In the genomic region with DNA sequence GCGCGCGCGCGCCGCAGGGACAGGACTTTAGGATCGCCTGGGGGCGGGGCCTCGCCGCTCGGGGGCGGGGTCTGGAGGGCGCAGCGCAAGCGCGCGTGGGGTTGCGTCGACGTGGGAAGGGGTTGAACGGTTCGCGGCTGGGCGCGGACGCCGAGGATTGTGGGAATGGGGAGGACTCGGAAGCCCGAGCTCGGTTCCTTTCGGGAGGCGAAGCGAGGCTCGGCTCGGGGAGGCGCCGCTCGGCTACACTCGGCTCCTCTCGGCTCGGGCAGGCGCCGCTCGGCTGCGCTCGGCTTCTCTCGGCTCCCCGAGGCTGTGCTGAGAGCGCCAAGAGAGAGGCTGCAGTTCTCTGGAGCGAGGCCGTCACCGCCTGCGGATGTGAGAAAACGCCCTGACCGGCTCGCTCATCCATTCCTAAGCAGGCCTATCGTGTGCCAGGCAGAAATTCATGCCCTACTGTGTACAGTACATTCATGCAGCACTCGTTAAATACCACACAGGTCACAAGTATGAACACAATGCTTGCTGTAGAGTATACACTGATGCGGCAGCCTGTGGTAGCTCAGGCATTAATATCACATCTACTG, we compare ENCODE assay signal across 7 mouse cellular contexts. TPM values are rescaled to one million over a fixed set of nuclear protein-coding genes. Genes with fewer than 3 reads are reported as not detected.
A peak's percentile ranks its signal among the peaks of the same experiment; 100 is the strongest.
DNase-seq lines count a peak whose midpoint lies in the region; ATAC-seq lines count a peak whose summit lies in the region.

Gene Gna11, minus strand, starts transcription at position 30 of the 587 bp plus-strand sequence.

- peaks cover 23% of the 10 kb centered on the region for H3K4me1 ChIP-seq in embryonic facial prominence, embryonic 12.5 days
- H3K4me1 ChIP-seq in limb, embryonic 11.5 days (ENCODE audit: control insufficient read depth, insufficient read depth, low read length), result peaks cover 18% of the 10 kb centered on the region
- peaks cover 24% of the 10 kb centered on the region for H3K4me1 ChIP-seq in midbrain, embryonic 14.5 days (ENCODE audit: control insufficient read depth, insufficient read depth, low read length)

- DNase-seq in adrenal gland, postnatal 25 days, result peak; percentile 100
- peak; percentile 100 for DNase-seq in heart, adult 11 months
- peak; percentile 100 for DNase-seq in kidney, adult 18-20 months
- DNase-seq in limb, embryonic 11.5 days (ENCODE audit: low spot score), result peak; percentile 100
- DNase-seq in midbrain, embryonic 14.5 days, result peak; percentile 100
- DNase-seq in spleen, adult 18-20 months, result peak; percentile 100

- no peaks in the 10 kb centered on the region for H3K9me3 ChIP-seq in embryonic facial prominence, embryonic 12.5 days
- H3K9me3 ChIP-seq in limb, embryonic 11.5 days (ENCODE audit: control insufficient read depth, low read length), result no peaks in the 10 kb centered on the region
- no peaks in the 10 kb centered on the region for H3K9me3 ChIP-seq in midbrain, embryonic 14.5 days (ENCODE audit: control insufficient read depth, low read length)

- peak; percentile 95 for ATAC-seq in embryonic facial prominence, embryonic 12.5 days (ENCODE audit: insufficient number of reproducible peaks, insufficient read depth, low FRiP score, low TSS enrichment)
- peak; percentile 93 for ATAC-seq in limb, embryonic 11.5 days (ENCODE audit: insufficient number of reproducible peaks, low FRiP score, low TSS enrichment, low read depth)
- ATAC-seq in midbrain, embryonic 14.5 days (ENCODE audit: low FRiP score, low TSS enrichment), result peak; percentile 96

- peak within 1 kb of the TSS; percentile 84 for H3K27ac ChIP-seq in embryonic facial prominence, embryonic 12.5 days
- H3K27ac ChIP-seq in limb, embryonic 11.5 days (replicated peaks; ENCODE audit: low read depth, low read length), result peak within 1 kb of the TSS; percentile 18; the same call in 1 of the 2 replicates
- H3K27ac ChIP-seq in midbrain, embryonic 14.5 days (replicated peaks; ENCODE audit: low read depth, low read length), result peak within 1 kb of the TSS; percentile 93

- peaks cover 6% of the 10 kb centered on the region; the same call in 1 of the 2 replicates for H3K36me3 ChIP-seq in embryonic facial prominence, embryonic 12.5 days
- no peaks in the 10 kb centered on the region for H3K36me3 ChIP-seq in limb, embryonic 11.5 days (ENCODE audit: control insufficient read depth, insufficient read depth, low read length)
- no peaks in the 10 kb centered on the region for H3K36me3 ChIP-seq in midbrain, embryonic 14.5 days (ENCODE audit: control insufficient read depth, insufficient read depth, low read length)

- H3K27me3 ChIP-seq in embryonic facial prominence, embryonic 12.5 days, result no peaks in the 10 kb centered on the region
- no peaks in the 10 kb centered on the region for H3K27me3 ChIP-seq in limb, embryonic 11.5 days (ENCODE audit: control insufficient read depth, insufficient read depth, low read length)
- no peaks in the 10 kb centered on the region; the same call in 1 of the 2 replicates for H3K27me3 ChIP-seq in midbrain, embryonic 14.5 days (ENCODE audit: control insufficient read depth, insufficient read depth, low read length)

- H3K4me2 ChIP-seq in embryonic facial prominence, embryonic 12.5 days (replicated peaks), result peak within 1 kb of the TSS; percentile 97
- H3K4me2 ChIP-seq in limb, embryonic 11.5 days (ENCODE audit: low read depth, severe bottlenecking), result peak within 1 kb of the TSS; percentile 94
- peak within 1 kb of the TSS; percentile 95 for H3K4me2 ChIP-seq in midbrain, embryonic 14.5 days (ENCODE audit: low read length)

- peak within 1 kb of the TSS; percentile 96 for H3K4me3 ChIP-seq in embryonic facial prominence, embryonic 12.5 days
- H3K4me3 ChIP-seq in limb, embryonic 11.5 days (ENCODE audit: low read depth, low read length), result peak within 1 kb of the TSS; percentile 64
- peak within 1 kb of the TSS; percentile 91 for H3K4me3 ChIP-seq in midbrain, embryonic 14.5 days (replicated peaks; ENCODE audit: low read depth, low read length)

- peak within 1 kb of the TSS; percentile 96 for H3K9ac ChIP-seq in embryonic facial prominence, embryonic 12.5 days
- peak within 1 kb of the TSS; percentile 86 for H3K9ac ChIP-seq in limb, embryonic 11.5 days (ENCODE audit: low read length)
- peak within 1 kb of the TSS; percentile 91 for H3K9ac ChIP-seq in midbrain, embryonic 14.5 days (replicated peaks; ENCODE audit: low read length)

- WGBS in embryonic facial prominence, embryonic 12.5 days, result under 1% methylated on average over 59 of the region's 59 CpGs
- 1% methylated on average over 58 of the region's 59 CpGs for WGBS in limb, embryonic 11.5 days
- under 1% methylated on average over 59 of the region's 59 CpGs for WGBS in midbrain, embryonic 14.5 days

RNA-seq across cellular contexts. Expression of gene Gna11, which starts in this region (rescaled TPM):
- total RNA-seq in adrenal gland, postnatal 25 days (2021), result 76.8 and 77.9 TPM in 2 replicates
- 82.7 and 83.5 TPM in 2 replicates for polyA plus RNA-seq in embryonic facial prominence, embryonic 12.5 days (2016; fragmentation: Nextera tagmentation; extraction: Ambion mirVana)
- polyA plus RNA-seq in limb, embryonic 11.5 days (2014; fragmentation: Nextera tagmentation; extraction: Ambion mirVana), result 80.3 and 82.1 TPM in 2 replicates
- polyA plus RNA-seq in midbrain, embryonic 14.5 days (2014; fragmentation: Nextera tagmentation; extraction: Ambion mirVana), result 86.7 and 102 TPM in 2 replicates

Comparison
In these comparisons a context has a peak if more than half of its experiments do, and no peak if none do; other contexts are left out.
1. Peak in every context shown above with its lines: DNase-seq, ATAC-seq, H3K4me3 ChIP-seq and H3K27ac ChIP-seq.
2. H3K27ac ChIP-seq: peak in every context shown above with its lines; median percentile 93 in midbrain, embryonic 14.5 days; 84 in embryonic facial prominence, embryonic 12.5 days; 18 in limb, embryonic 11.5 days.